Comparison of ENCODE assay signal across 8 mouse cellular contexts in the genomic region with DNA sequence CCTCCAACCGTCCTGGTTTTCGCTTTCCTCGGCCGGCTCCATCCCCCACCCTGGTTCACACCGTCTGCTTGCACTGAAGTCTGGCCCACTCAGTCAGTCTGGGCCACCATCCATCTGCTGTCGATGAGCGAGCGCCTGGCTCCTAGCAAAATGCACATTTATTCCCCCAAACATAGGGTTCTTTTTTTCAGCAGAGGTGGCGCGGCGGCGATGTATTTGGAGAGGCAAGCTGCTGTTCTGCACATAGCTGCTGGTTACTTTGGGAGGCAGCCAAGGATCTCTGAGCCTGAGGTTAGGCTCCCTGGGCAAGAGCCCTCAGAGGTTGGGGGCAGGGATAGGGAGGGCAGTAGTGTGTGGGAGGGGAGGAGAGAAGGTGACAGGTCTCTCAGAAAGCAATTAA. TPM values are rescaled to one million over a fixed set of nuclear protein-coding genes. Genes with fewer than 3 reads are reported as not detected.
DNase-seq lines count a peak whose midpoint lies in the region; ATAC-seq and TF ChIP-seq lines count a peak whose summit lies in the region.

No protein-coding gene starts in this region.

- peaks cover 18% of the 10 kb centered on the region; the same call in 1 of the 2 replicates for H3K4me1 ChIP-seq in kidney, postnatal 0 days (replicated peaks; ENCODE audit: insufficient read depth, low read length)
- peaks cover 38% of the 10 kb centered on the region for H3K4me1 ChIP-seq in limb, embryonic 12.5 days (replicated peaks)

- peak; percentile 97 for DNase-seq in brain, adult 2 months (ENCODE audit: low read depth, low spot score)
- peak; percentile 92 to 93 for DNase-seq in cerebellum, postnatal 10 days
- DNase-seq in gastrocnemius, postnatal 14 days, result peak; percentile 65
- peak; percentile 57 for DNase-seq in kidney, postnatal 0 days (ENCODE audit: low spot score)
- DNase-seq in right cerebral cortex, adult 18-20 months, result peak; percentile 92
- no peak for DNase-seq in urinary bladder, postnatal 10 days (ENCODE audit: low spot score)

- no peaks in the 10 kb centered on the region for H3K36me3 ChIP-seq in kidney, postnatal 0 days (ENCODE audit: insufficient read depth, low read length)
- no peaks in the 10 kb centered on the region for H3K36me3 ChIP-seq in limb, embryonic 12.5 days

- no peaks in the 10 kb centered on the region for H3K27me3 ChIP-seq in kidney, postnatal 0 days (ENCODE audit: insufficient read depth, low read length)
- H3K27me3 ChIP-seq in limb, embryonic 12.5 days, result no peaks in the 10 kb centered on the region

- no peak overlapping the region for H3K9ac ChIP-seq in kidney, postnatal 0 days (ENCODE audit: low read depth, low read length)
- H3K9ac ChIP-seq in limb, embryonic 12.5 days (replicated peaks), result no peak overlapping the region

- no peak for TF ChIP-seq CTCF in kidney, postnatal 0 days (IDR thresholded peaks at IDR 0.05; ENCODE audit: low read depth)

- H3K4me3 ChIP-seq in kidney, postnatal 0 days (replicated peaks; ENCODE audit: low read depth, low read length), result no peak overlapping the region
- no peak overlapping the region for H3K4me3 ChIP-seq in limb, embryonic 12.5 days (replicated peaks)

- ATAC-seq in kidney, postnatal 0 days (replicated peaks; ENCODE audit: low FRiP score, low read depth), result no peak
- peak; percentile 69; the same call in 1 of the 2 replicates for ATAC-seq in limb, embryonic 12.5 days (ENCODE audit: insufficient number of reproducible peaks, insufficient read depth, low FRiP score, low TSS enrichment, low read depth)
- ATAC-seq in activated CD4-positive, CD25-positive, alpha-beta regulatory T cell, adult 4 months, result no peak

- no peaks in the 10 kb centered on the region for H3K9me3 ChIP-seq in kidney, postnatal 0 days (replicated peaks; ENCODE audit: low read length)
- H3K9me3 ChIP-seq in limb, embryonic 12.5 days, result peaks cover 9% of the 10 kb centered on the region

- H3K27ac ChIP-seq in kidney, postnatal 0 days, result peak overlapping the region; percentile 27; the same call in 1 of the 2 replicates
- peak overlapping the region; percentile 87 for H3K27ac ChIP-seq in limb, embryonic 12.5 days

- H3K4me2 ChIP-seq in kidney, postnatal 0 days (ENCODE audit: low read length), result 0 out of 2 replicates have a peak overlapping the region, but pooled peaks have one; percentile 11
- H3K4me2 ChIP-seq in limb, embryonic 12.5 days, result peak overlapping the region; percentile 30

- 46% methylated on average over 12 of the region's 12 CpGs for WGBS in kidney, postnatal 0 days
- WGBS in limb, embryonic 12.5 days, result 47% methylated on average over 12 of the region's 12 CpGs

- intact Hi-C loops in gastrocnemius, postnatal 14 days (cut with DNase I; ENCODE audit: low total_unique reads), result no loop called here

RNA-seq across cellular contexts. Expression of gene Gpr142, which starts 24.0 kb away (rescaled TPM):
- total RNA-seq in gastrocnemius, postnatal 14 days (2021), result not detected
- polyA plus RNA-seq in kidney, postnatal 0 days (2015; fragmentation: Nextera tagmentation; extraction: Ambion mirVana), result 0.13 TPM in 1 of 2 replicates, not detected in the other
- not detected in 2 replicates for polyA plus RNA-seq in limb, embryonic 12.5 days (2016; fragmentation: Nextera tagmentation; extraction: Ambion mirVana)
- not detected for polyA plus RNA-seq in activated CD4-positive, CD25-positive, alpha-beta regulatory T cell, adult 4 months (2017; shearing (Covaris generic))

RNA-seq across cellular contexts. Expression of gene Btbd17, which starts 27.0 kb away (rescaled TPM):
- 1 to 10 TPM in 1 of 2 experiments, under 1 TPM in 1; 0.38 to 1.1 TPM for total RNA-seq in gastrocnemius, postnatal 14 days (2021)
- polyA plus RNA-seq in kidney, postnatal 0 days (2015; fragmentation: Nextera tagmentation; extraction: Ambion mirVana), result 0.78 and 0.96 TPM in 2 replicates
- polyA plus RNA-seq in limb, embryonic 12.5 days (2016; fragmentation: Nextera tagmentation; extraction: Ambion mirVana), result 1.5 TPM in 2 replicates
- polyA plus RNA-seq in activated CD4-positive, CD25-positive, alpha-beta regulatory T cell, adult 4 months (2017; shearing (Covaris generic)), result not detected

RNA-seq across cellular contexts. Expression of gene Gprc5c, which starts 28.2 kb away (rescaled TPM):
- 10 to 100 TPM; 39.1 to 43.0 TPM for total RNA-seq in gastrocnemius, postnatal 14 days (2021)
- 118 and 131 TPM in 2 replicates for polyA plus RNA-seq in kidney, postnatal 0 days (2015; fragmentation: Nextera tagmentation; extraction: Ambion mirVana)
- 50.7 and 53.8 TPM in 2 replicates for polyA plus RNA-seq in limb, embryonic 12.5 days (2016; fragmentation: Nextera tagmentation; extraction: Ambion mirVana)
- polyA plus RNA-seq in activated CD4-positive, CD25-positive, alpha-beta regulatory T cell, adult 4 months (2017; shearing (Covaris generic)), result under 1 TPM in 1 of 2 experiments, not detected in 1; 0.15 TPM

RNA-seq across cellular contexts. Expression of gene Kif19a, which starts 57.5 kb away (rescaled TPM):
- 1 to 10 TPM; 1.3 to 4.2 TPM for total RNA-seq in gastrocnemius, postnatal 14 days (2021)
- polyA plus RNA-seq in kidney, postnatal 0 days (2015; fragmentation: Nextera tagmentation; extraction: Ambion mirVana), result 0.06 and 0.11 TPM in 2 replicates
- polyA plus RNA-seq in limb, embryonic 12.5 days (2016; fragmentation: Nextera tagmentation; extraction: Ambion mirVana), result 0.06 TPM in 1 of 2 replicates, not detected in the other
- under 1 TPM in 1 of 2 experiments, not detected in 1; 0.22 TPM for polyA plus RNA-seq in activated CD4-positive, CD25-positive, alpha-beta regulatory T cell, adult 4 months (2017; shearing (Covaris generic))

Comparison
In these comparisons a context has a peak if more than half of its experiments do, and no peak if none do; other contexts are left out.
1. RNA of gene Gprc5c, which starts 28.2 kb away (polyA plus RNA-seq): 118 to 131 TPM in kidney, postnatal 0 days and 50.7 to 53.8 TPM in limb, embryonic 12.5 days; 0.15 TPM in activated CD4-positive, CD25-positive, alpha-beta regulatory T cell, adult 4 months; every median in the first group is over 10 times any median in the second.